Mouse (Mus musculus) G1E (cell line): ENCODE measurements around the gene Strbp. TPM values are rescaled to one million over a fixed set of nuclear protein-coding genes. Genes with fewer than 3 reads are reported as not detected.

Source experiments
- ATAC-seq: 2 replicates; pipeline ENCODE4 v1.8.0; 2016; ENCODE audit warnings: mild to moderate bottlenecking; ENCODE audit not compliant: insufficient number of reproducible peaks, poor library complexity, low FRiP score, severe bottlenecking; ENCODE audit errors: extremely low read depth
- DNase-seq: peaks from one replicate; pipeline ENCODE4 v3.0.0; 2012; ENCODE audit warnings: low spot score
- H3K27me3 ChIP-seq: 2 replicates; pipeline ENCODE4 v1.6.1; 2012; ENCODE audit warnings: mild to moderate bottlenecking, low read length, inconsistent platforms; ENCODE audit not compliant: insufficient read depth
- H3K36me3 ChIP-seq: replicated peaks from 2 replicates; pipeline ENCODE3; 2012; ENCODE audit warnings: mild to moderate bottlenecking, inconsistent platforms
- H3K4me1 ChIP-seq: 2 replicates; pipeline ENCODE4 v1.6.1; 2012; ENCODE audit warnings: low read depth, low read length, inconsistent platforms, mixed read lengths; ENCODE audit not compliant: insufficient read depth
- H3K4me3 ChIP-seq: 2 replicates; pipeline ENCODE4 v1.5.1; 2012; ENCODE audit warnings: low read depth, mild to moderate bottlenecking, inconsistent platforms, low read length, moderate library complexity, mixed read lengths
- H3K9me3 ChIP-seq: replicated peaks from 2 replicates; pipeline ENCODE4 v1.6.1; 2012; ENCODE audit warnings: inconsistent platforms
- CTCF ChIP-seq: IDR thresholded peaks from 2 replicates; pipeline ENCODE4 v1.5.1; 2012; ENCODE audit warnings: low read depth, low read length, inconsistent platforms, mixed read lengths
- GATA1 ChIP-seq: IDR thresholded peaks from 2 replicates; pipeline ENCODE4 v1.6.1; 2012; ENCODE audit warnings: borderline replicate concordance, low read length, inconsistent platforms, mixed read lengths
- GATA2 ChIP-seq: IDR thresholded peaks from 2 replicates; pipeline ENCODE4 v1.6.1; 2012; ENCODE audit warnings: low read depth, low read length, inconsistent platforms, borderline replicate concordance
- POLR2AphosphoS5 ChIP-seq: IDR thresholded peaks from 2 replicates; pipeline ENCODE4 v1.6.1; 2012; ENCODE audit warnings: low read depth, low read length, inconsistent platforms; ENCODE audit not compliant: insufficient replicate concordance
- TAL1 ChIP-seq: conservative IDR thresholded peaks from 2 replicates; pipeline ENCODE4 v1.6.1; 2012; ENCODE audit warnings: low read depth, low read length, inconsistent platforms, mixed read lengths
- polyA plus RNA-seq: library from polyadenylated mRNA; stranded (reverse); fragments of >175 nt; gene quantifications from 2 replicates; pipeline ENCODE4 v1.2.3, GENCODE M21; 2012
- total RNA-seq, 2 experiments: library from RNA; stranded (forward) in 1 of 2; stranded (reverse) in 1 of 2; fragments of 200-1000 nt in 1 of 2; fragments of >200 nt in 1 of 2; fragmentation: Nextera tagmentation in 1 of 2; gene quantifications; 2 replicates each; pipeline ENCODE4 v1.2.3; 2014 to 2017

Gene Strbp
- total and polyA plus RNA-seq, 3 experiments: 26.8 to 79.2 (median 52.9) TPM

DNA sequence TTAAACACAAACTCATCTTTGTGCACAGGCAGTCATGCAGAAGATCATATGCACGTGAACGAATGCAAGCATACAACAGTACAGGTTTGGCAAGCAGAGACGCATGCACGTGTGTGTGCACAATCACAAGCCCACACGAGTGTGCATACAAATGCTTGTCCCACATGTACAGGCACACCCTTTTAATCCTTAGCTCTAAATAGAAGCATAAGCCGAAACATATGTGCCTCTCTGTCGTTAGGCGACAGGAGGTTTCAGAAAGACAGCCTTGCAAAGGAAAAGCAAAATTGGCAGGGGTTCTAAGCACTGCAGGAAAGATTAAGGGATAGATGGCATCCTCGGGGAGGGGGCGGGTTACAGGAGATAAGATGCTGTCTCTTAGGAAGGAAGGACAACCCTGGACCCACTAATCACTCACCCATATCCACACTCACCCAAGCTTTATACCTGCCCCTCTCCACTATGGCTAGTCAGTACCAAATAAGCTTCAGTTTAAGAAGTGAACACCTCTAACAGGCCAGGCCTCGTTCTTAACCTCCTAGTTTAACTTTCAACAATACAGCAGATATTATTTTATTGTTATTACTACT lies 19.9 kb upstream of the Strbp start:
- H3K9me3 ChIP-seq: no peaks in the 10 kb centered on the region
- H3K4me3 ChIP-seq: no peak overlapping the region
- ATAC-seq: no peak
- no peaks in the 10 kb centered on the region for H3K4me1 ChIP-seq
- peaks cover 13% of the 10 kb centered on the region; the same call in 1 of the 2 replicates for H3K27me3 ChIP-seq
- H3K36me3 ChIP-seq: no peaks in the 10 kb centered on the region
- TF ChIP-seq POLR2AphosphoS5: no peak
- no peak for DNase-seq

DNA sequence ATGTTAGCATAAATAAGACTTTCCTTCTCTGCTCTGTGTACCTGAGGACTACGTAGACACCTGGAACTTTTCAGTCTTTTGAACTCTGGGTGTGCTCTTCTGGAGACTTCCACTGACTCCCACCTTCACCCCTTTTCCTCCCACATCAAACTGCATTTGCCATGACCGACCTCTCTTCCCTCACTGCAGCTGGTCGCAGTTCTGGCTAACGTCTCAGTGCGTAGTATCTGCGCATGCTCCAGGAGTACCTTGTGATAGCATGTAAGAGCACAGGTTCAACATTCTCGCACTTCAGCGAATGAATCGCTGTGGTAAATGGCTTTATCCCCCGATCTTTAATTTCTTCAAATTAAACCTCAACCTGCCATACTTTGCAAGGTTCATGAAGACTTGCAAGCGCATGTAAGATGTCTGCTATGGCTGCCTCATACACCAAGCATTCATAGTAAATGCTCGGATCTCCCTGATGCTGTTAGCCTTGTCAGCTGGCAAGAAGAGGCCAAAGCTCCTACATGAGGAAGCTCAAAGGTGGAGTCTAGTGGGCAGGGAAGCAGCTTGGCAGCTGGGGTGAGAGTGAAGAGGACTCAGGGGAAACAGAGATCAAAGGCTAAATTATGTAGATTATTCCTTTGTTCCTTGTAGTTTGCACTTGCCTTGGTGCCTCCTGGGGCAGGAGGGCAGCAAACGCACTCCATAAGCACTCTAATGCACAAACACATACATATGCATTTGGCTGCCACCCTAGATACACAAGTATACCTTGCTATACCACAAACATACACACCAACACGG lies 19.2 kb upstream of the Strbp start:
- no peak for TF ChIP-seq POLR2AphosphoS5
- TF ChIP-seq GATA2: no peak
- no peak for TF ChIP-seq GATA1
- H3K4me1 ChIP-seq: no peaks in the 10 kb centered on the region
- no peak for ATAC-seq

DNA sequence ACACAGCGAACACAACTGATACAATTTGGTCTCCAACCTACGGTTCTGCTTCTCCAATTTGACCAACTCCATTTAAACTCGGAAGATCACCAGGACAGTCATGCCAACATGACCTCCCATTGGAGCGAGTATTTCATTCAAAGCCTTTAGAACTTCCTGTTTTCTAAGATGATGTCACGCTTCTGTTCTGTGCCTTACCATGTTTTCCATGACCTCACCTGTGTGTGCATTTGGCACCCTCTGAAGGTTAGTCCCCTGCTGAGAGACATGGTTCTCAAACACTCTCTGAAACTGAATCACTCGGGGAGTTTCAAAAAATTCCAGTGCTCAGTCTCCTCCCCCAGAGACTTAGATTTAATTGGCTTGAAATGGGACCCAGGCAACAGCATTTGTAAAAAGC lies 12.6 kb upstream of the Strbp start:
- ATAC-seq: no peak
- TF ChIP-seq CTCF (no peak), POLR2AphosphoS5 (no peak), GATA2 (no peak), TAL1 (no peak), GATA1 (no peak)
- Histone ChIP-seq H3K4me1 (peaks cover 8% of the 10 kb centered on the region; the same call in 1 of the 2 replicates), H3K27me3 (peaks cover 33% of the 10 kb centered on the region), H3K9me3 (no peaks in the 10 kb centered on the region), H3K4me3 (no peak overlapping the region), H3K36me3 (no peaks in the 10 kb centered on the region)
- no peak for DNase-seq

More for the DNA sequence above, 19.2 kb upstream of the Strbp start:
- Histone ChIP-seq H3K9me3 (no peaks in the 10 kb centered on the region), H3K36me3 (no peaks in the 10 kb centered on the region), H3K27me3 (peaks cover 14% of the 10 kb centered on the region), H3K4me3 (no peak overlapping the region)
- DNase-seq: no peak

DNA sequence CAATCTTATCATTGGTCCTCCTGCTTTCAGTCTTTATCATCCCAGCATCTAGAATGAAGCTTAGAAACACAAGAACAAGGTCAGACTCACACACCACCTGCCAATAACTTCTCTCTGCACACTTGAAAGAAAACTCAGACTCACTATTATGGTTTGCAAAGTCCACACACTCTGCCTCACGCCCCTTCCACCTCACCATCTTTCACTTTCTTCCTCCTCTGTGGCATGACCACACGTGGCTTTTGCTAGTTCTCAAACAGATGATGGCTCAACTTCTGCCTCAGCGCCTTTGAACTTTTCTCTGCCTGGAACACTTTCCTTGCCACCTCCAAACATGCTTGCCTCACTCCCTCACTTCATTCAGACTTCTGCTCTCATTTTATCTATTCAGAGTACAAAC lies 11.7 kb upstream of the Strbp start:
- peaks cover 8% of the 10 kb centered on the region; the same call in 1 of the 2 replicates for H3K4me1 ChIP-seq
- TF ChIP-seq TAL1 (no peak), GATA2 (no peak), POLR2AphosphoS5 (no peak), GATA1 (no peak), CTCF (no peak)
- DNase-seq (no peak), ATAC-seq (no peak)
- H3K36me3 ChIP-seq: no peaks in the 10 kb centered on the region
- H3K4me3 ChIP-seq: no peak overlapping the region
- H3K9me3 ChIP-seq: no peaks in the 10 kb centered on the region
- H3K27me3 ChIP-seq: peaks cover 33% of the 10 kb centered on the region

DNA sequence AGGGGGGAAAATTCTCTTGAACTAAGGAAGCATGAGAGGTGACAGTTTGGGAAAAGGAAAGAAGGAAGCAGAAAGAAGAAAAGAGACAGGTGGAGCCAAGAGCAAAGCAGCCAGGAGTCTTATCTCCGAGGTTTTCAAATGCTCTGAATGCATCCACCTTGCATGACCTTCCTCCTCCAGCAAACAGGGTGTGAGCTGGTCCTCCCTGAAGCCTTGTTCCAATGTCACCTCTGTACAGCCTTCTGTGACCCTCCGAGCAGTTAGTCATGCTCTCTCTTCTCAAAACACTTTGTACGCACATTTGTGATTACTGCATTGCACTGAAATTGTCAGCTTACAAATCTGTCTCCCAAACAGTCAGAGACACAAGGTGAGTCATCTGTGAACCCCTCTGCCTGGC lies 9.4 kb upstream of the Strbp start:
- no peaks in the 10 kb centered on the region for H3K9me3 ChIP-seq
- H3K4me3 ChIP-seq: no peak overlapping the region
- ATAC-seq (no peak), DNase-seq (no peak)
- H3K36me3 ChIP-seq: no peaks in the 10 kb centered on the region
- TF ChIP-seq GATA2 (no peak), CTCF (no peak), GATA1 (no peak)
- H3K27me3 ChIP-seq: peaks cover 40% of the 10 kb centered on the region
- H3K4me1 ChIP-seq: peaks cover 8% of the 10 kb centered on the region; the same call in 1 of the 2 replicates

DNA sequence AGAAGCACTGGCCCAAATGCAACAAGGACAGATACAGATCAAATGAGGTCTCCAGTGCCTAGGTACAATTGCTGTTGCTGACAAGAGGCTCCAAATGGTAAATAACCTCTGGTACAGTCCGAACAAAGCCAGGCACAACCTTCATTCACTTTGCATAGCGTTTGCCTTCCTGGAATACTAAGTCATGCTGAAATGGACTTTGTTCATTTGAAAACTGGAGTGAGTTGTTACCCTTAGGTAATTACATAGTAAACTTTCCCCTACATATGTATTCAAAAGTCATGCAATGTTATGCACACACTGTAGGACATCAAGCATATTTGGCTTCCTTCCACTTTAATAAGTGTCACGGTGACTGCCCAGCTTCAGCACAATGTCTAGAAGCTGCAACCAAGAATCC lies 5.2 kb upstream of the Strbp start:
- ATAC-seq: no peak
- peaks cover 4% of the 10 kb centered on the region for H3K4me1 ChIP-seq

More for the DNA sequence above, 5.2 kb upstream of the Strbp start:
- Histone ChIP-seq H3K27me3 (peaks cover 39% of the 10 kb centered on the region), H3K4me3 (no peak overlapping the region), H3K9me3 (no peaks in the 10 kb centered on the region), H3K36me3 (no peaks in the 10 kb centered on the region)
- TF ChIP-seq CTCF (no peak), GATA1 (no peak)
- no peak for DNase-seq
